Mouse (Mus musculus) midbrain, embryonic 10.5 days (tissue): Measurements from ENCODE around the gene Myh7. TPM values are rescaled to one million over a fixed set of nuclear protein-coding genes. Genes with fewer than 3 reads are reported as not detected.
"Not testable (repeated sequence)": the region's sequence is repeated elsewhere in the genome, so short reads cannot be mapped to it uniquely, and the experiment has no call there.

ENCODE experiments used
- DNase-seq: peaks from one replicate; pipeline ENCODE4 v3.0.0-alpha.2; 2017; ENCODE audit warnings: low spot score
- H3K27ac ChIP-seq: fragments of 300-500 bp; sonication (generic); replicated peaks from 2 replicates; pipeline ENCODE4 v1.5.1; 2016; ENCODE audit warnings: mild to moderate bottlenecking
- H3K27me3 ChIP-seq: fragments of 300-500 bp; sonication (generic); 2 replicates; pipeline ENCODE4 v1.6.1; 2016; ENCODE audit warnings: low read depth, mild to moderate bottlenecking; ENCODE audit not compliant: poor library complexity, severe bottlenecking
- H3K36me3 ChIP-seq: fragments of 300-500 bp; sonication (generic); 2 replicates; pipeline ENCODE4 v1.6.1; 2016; ENCODE audit warnings: mild to moderate bottlenecking, moderate library complexity
- H3K4me1 ChIP-seq: fragments of 300-500 bp; sonication (generic); 2 replicates; pipeline ENCODE4 v1.6.1; 2016
- H3K4me3 ChIP-seq: fragments of 300-500 bp; sonication (generic); 2 replicates; pipeline ENCODE4 v1.5.1; 2016; ENCODE audit warnings: mild to moderate bottlenecking, moderate library complexity
- H3K9me3 ChIP-seq: fragments of 300-500 bp; sonication (generic); replicated peaks from 2 replicates; pipeline ENCODE4 v1.6.1; 2016; ENCODE audit warnings: mild to moderate bottlenecking
- WGBS: fragments of 180-500 bp; shearing (Covaris S2); methylation state at CpG from one replicate; pipeline ENCODE4 v1.1.7; 2016; 5-methylcytosine and 5-hydroxymethylcytosine counted together
- polyA plus RNA-seq: library from polyadenylated mRNA; unstranded; fragments of >200 nt; fragmentation: Nextera tagmentation; extraction: Ambion mirVana; gene quantifications from 2 replicates; pipeline ENCODE4 v1.2.1, GENCODE M21; 2016

Gene Myh7
- polyA plus RNA-seq: 0.70 and 0.96 TPM in 2 replicates

DNA sequence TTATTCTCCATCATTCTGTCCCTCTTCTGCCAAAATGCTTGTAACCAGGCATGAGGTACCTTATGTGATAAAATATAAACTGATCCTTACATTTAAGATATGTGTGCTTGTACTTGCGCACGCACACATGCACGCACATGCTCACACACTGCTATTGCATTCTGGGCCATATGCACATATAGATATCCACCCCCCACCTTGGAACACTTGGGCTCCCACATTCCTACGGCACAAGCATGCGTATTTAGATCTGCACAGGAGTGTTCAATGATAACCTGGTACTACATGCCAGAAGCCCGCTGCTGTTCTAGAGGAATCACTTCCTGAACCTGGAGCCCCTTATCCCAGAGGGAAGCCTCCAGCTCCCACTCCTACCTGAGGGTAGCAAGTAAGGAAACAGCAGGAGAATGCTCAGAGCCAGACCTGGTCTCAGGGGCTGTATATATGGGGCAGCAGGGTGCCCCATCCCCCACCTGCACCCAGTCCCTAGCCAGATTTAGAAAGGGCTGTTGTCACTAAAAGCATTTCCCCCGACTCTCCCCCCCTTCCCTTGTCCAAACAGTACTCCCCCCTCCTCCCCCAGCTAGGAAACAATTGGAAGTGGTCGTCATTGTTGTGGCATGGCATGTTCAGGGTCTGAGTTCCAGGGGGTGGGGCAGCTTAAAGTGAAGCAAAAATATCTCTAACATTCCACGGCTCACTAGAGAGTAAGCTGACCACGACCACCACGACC, at the start of gene Myh7:
Gene Myh7 (minus strand): TSS at position 491 of the 733 bp plus-strand sequence.
- peaks cover 52% of the 10 kb centered on the region for H3K4me1 ChIP-seq
- peaks cover 21% of the 10 kb centered on the region for H3K27me3 ChIP-seq
- WGBS: 50% methylated on average over 11 of the region's 11 CpGs
- no peaks in the 10 kb centered on the region for H3K9me3 ChIP-seq
- no peaks in the 10 kb centered on the region for H3K36me3 ChIP-seq
- H3K4me3 ChIP-seq: peak within 1 kb of the TSS; percentile 33; the same call in 1 of the 2 replicates
- H3K27ac ChIP-seq: peak within 1 kb of the TSS; percentile 91
- DNase-seq: no peak

DNA sequence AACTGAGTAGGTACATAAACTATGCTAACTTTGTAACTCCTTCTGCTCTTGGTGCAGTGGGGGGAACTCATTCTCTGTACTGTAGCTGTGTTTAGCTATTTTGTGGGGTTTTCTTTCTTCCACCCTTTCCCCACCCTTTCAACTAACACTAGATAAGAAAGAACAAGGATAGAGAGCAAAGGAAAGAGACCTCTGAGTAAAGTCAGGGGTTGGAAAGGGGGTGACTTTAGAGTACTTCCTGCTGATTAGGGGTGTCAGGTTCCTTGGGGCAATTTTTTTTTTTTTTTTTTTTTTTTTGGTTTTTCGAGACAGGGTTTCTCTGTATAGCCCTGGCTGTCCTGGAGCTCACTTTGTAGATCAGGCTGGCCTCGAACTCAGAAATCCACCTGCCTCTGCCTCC, 49.3 kb upstream of the Myh7 start:
- H3K27me3 ChIP-seq, DNase-seq, H3K36me3 ChIP-seq, H3K9me3 ChIP-seq, H3K4me1 ChIP-seq, H3K4me3 ChIP-seq, H3K27ac ChIP-seq: not testable (repeated sequence)
- 67% methylated on average over 1 of the region's 2 CpGs for WGBS

GRCm38 (mm10) chr14:55032695-55033225, 38.3 kb upstream of the Myh7 start:
- no peak for DNase-seq
- H3K4me3 ChIP-seq: peak overlapping the region; percentile 33
- peaks cover 4% of the 10 kb centered on the region; the same call in 1 of the 2 replicates for H3K27me3 ChIP-seq
- peaks cover 27% of the 10 kb centered on the region for H3K4me1 ChIP-seq
- H3K27ac ChIP-seq: peak overlapping the region; percentile 73
- no peaks in the 10 kb centered on the region for H3K9me3 ChIP-seq
- H3K36me3 ChIP-seq: no peaks in the 10 kb centered on the region
- 32% methylated on average over 19 of the region's 19 CpGs for WGBS

DNA sequence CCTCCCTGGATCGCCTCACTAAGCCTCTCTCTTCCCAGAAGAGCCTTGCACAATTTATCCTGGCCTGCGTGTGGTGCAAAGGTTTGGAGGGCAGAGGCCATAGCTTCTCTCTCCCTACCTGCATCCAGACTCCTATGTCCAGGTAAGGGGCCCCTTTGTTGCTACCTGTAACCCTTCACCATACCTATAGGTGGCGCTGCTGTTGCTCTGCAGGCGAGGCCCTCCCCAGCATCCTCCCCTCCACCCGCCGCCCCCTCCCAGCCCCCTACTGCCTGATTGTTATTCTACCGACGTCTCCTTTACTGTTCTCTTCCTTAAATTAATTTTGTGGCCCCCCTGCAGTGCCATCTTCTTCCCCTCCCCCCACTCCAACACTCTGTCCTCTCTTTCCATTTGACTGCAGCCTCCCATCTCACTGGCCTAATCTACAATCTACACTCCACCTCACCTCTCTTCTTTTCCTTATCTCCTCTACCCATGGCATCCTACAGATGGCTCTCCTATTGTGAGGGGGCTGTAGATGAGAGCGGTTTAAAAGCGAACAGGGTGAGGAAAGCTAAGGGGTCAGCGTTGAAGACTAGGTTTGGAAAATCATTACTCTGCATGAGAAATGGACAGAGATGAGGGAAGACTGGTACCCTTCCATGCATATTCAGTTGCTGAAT, 34.7 kb upstream of the Myh7 start:
- Histone ChIP-seq H3K27ac (peak overlapping the region; percentile 81), H3K9me3 (no peaks in the 10 kb centered on the region), H3K4me3 (peak overlapping the region; percentile 18; the same call in 1 of the 2 replicates), H3K27me3 (peaks cover 15% of the 10 kb centered on the region), H3K4me1 (peaks cover 36% of the 10 kb centered on the region), H3K36me3 (peaks cover 18% of the 10 kb centered on the region)
- 5% methylated on average over 11 of the region's 11 CpGs for WGBS
- peak; percentile 24 for DNase-seq

DNA sequence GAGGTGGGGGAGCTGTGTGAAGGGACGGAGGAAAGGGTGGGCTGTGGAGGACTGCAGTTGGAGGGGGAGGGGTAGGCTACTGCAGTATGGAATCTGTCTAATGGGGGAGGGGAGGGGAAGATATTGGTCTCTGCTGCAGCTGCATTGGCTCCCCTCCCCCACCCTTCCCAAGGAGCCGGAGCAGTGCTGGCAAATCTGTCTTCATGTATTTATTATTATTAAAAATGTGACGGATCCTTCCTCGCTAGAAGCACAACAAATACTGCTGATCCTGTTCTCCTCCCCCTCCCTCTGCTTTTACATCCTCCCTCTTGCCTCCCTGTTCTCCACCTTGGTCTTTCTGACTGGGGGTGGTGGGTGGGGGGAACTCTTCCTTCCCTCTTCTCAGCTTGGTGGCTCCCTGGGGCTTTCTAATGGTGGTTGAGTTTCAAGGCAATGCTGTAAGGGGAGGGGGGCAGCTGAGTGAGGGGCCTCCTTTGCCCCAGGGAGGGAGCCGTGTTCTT, 34.0 kb upstream of the Myh7 start:
- H3K27me3 ChIP-seq: peaks cover 15% of the 10 kb centered on the region
- H3K27ac ChIP-seq: peak overlapping the region; percentile 81
- WGBS: 11% methylated on average over 5 of the region's 5 CpGs
- H3K4me3 ChIP-seq: peak overlapping the region; percentile 29; the same call in 1 of the 2 replicates
- peak; percentile 37 for DNase-seq
- peaks cover 36% of the 10 kb centered on the region for H3K4me1 ChIP-seq
- no peaks in the 10 kb centered on the region for H3K9me3 ChIP-seq
- peaks cover 25% of the 10 kb centered on the region for H3K36me3 ChIP-seq

GRCm38 (mm10) chr14:55027653-55028052, 33.2 kb upstream of the Myh7 start:
- H3K36me3 ChIP-seq: peaks cover 33% of the 10 kb centered on the region
- DNase-seq: peak; percentile 25
- H3K4me1 ChIP-seq: peaks cover 29% of the 10 kb centered on the region
- no peaks in the 10 kb centered on the region for H3K9me3 ChIP-seq
- WGBS: 12% methylated on average over 6 of the region's 6 CpGs
- H3K27me3 ChIP-seq: peaks cover 15% of the 10 kb centered on the region
- peak overlapping the region; percentile 81; the same call in 1 of the 2 replicates for H3K27ac ChIP-seq
- peak overlapping the region; percentile 29; the same call in 1 of the 2 replicates for H3K4me3 ChIP-seq

DNA sequence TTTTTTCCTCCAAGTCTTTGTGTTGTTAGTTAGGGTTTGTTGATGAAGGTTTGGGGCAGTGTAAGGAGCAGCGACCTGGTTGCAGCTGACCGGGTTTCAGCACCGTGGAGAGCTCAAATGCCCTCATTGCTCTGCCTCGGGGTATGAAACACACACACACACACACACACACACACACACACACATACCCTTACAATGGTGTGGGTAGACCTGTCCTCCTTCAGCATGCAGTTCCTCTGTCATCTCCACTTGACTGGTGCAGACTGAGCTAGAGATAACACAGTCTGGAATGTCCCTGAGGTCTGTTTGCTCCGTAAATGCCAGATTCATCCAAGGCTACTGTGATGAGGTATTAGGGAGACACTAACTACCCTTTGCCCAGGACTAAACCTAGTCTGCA, 32.8 kb upstream of the Myh7 start:
- Histone ChIP-seq H3K27ac (peak overlapping the region; percentile 81; the same call in 1 of the 2 replicates), H3K4me1 (peaks cover 27% of the 10 kb centered on the region), H3K36me3 (peaks cover 37% of the 10 kb centered on the region), H3K9me3 (no peaks in the 10 kb centered on the region), H3K27me3 (peaks cover 15% of the 10 kb centered on the region), H3K4me3 (no peak overlapping the region; the same call in 1 of the 2 replicates)
- peak; percentile 43 for DNase-seq
- 14% methylated on average over 5 of the region's 5 CpGs for WGBS

GRCm38 (mm10) chr14:55025527-55025926, 31.1 kb upstream of the Myh7 start:
- H3K4me3 ChIP-seq: no peak overlapping the region
- WGBS: 81% methylated on average over 5 of the region's 5 CpGs
- peaks cover 54% of the 10 kb centered on the region for H3K36me3 ChIP-seq

GRCm38 (mm10) chr14:55024236-55024635, 29.8 kb upstream of the Myh7 start:
- WGBS: 66% methylated on average over 7 of the region's 7 CpGs
- H3K4me3 ChIP-seq: no peak overlapping the region
- no peak overlapping the region for H3K27ac ChIP-seq
- peak; percentile 55 for DNase-seq
- H3K9me3 ChIP-seq: no peaks in the 10 kb centered on the region
- H3K36me3 ChIP-seq: peaks cover 63% of the 10 kb centered on the region
- H3K27me3 ChIP-seq: peaks cover 11% of the 10 kb centered on the region
- peaks cover 42% of the 10 kb centered on the region for H3K4me1 ChIP-seq

More at GRCm38 (mm10) chr14:55025527-55025926, 31.1 kb upstream of the Myh7 start:
- H3K27me3 ChIP-seq: peaks cover 15% of the 10 kb centered on the region
- peaks cover 33% of the 10 kb centered on the region for H3K4me1 ChIP-seq
- no peak overlapping the region for H3K27ac ChIP-seq
- no peak for DNase-seq
- H3K9me3 ChIP-seq: no peaks in the 10 kb centered on the region

DNA sequence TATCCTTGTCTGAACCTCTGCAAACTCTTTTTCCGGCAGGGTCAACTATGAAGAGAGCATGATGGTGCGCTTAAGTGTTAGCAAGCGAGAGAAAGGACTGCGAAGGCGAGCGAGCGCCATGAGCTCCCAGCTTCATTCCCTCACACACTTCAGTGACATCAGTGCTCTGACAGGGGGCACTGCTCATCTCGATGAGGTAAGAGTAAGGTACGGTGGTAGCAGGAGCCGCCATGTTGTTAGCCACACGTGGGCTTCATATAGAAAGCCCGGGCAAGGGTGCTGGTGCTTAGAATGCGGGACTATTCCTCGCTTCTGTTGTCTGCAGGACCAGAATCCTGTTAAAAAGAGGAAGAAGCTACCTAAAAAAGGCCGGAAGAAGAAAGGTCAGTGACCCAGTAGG, 28.6 kb upstream of the Myh7 start:
- DNase-seq: no peak
- H3K4me3 ChIP-seq: no peak overlapping the region
- peaks cover 70% of the 10 kb centered on the region for H3K36me3 ChIP-seq
- H3K9me3 ChIP-seq: no peaks in the 10 kb centered on the region
- H3K4me1 ChIP-seq: peaks cover 31% of the 10 kb centered on the region
- no peak overlapping the region for H3K27ac ChIP-seq
- H3K27me3 ChIP-seq: peaks cover 11% of the 10 kb centered on the region
- WGBS: 93% methylated on average over 15 of the region's 15 CpGs

- peak; percentile 41 for DNase-seq
- Histone ChIP-seq H3K4me3 (no peak overlapping the region), H3K9me3 (no peaks in the 10 kb centered on the region), H3K4me1 (peaks cover 29% of the 10 kb centered on the region), H3K27me3 (0 out of 2 replicates have a peak, but pooled peaks cover under 1% of the 10 kb centered on the region), H3K27ac (no peak overlapping the region), H3K36me3 (peaks cover 78% of the 10 kb centered on the region)
- WGBS: 37% methylated on average over 9 of the region's 9 CpGs
These were observed 26.0 kb upstream of the Myh7 start for GRCm38 (mm10) chr14:55020394-55020793.

DNA sequence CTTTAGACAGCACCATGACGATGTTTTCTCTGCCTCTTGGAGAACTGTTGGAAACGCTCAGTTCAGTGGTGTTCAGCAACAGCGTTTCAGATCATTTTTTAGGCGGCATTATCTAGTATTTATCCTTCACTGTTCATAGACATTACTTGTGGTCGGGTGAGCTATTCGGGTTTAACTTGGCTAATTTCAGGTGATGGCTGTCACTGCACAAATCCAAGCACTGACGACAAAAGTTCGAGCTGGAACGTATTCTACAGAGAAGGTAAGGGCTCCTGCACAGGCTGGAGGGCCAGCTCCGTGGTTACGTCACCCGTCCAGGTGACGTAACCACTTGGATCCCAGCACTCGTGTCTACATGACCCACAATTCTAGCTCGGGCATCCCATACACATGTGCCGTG, 22.4 kb upstream of the Myh7 start:
- 94% methylated on average over 16 of the region's 16 CpGs for WGBS
- DNase-seq: no peak
- Histone ChIP-seq H3K9me3 (no peaks in the 10 kb centered on the region), H3K4me3 (0 out of 2 replicates have a peak overlapping the region, but pooled peaks have one; percentile 1), H3K27me3 (no peaks in the 10 kb centered on the region), H3K27ac (no peak overlapping the region), H3K36me3 (peaks cover 44% of the 10 kb centered on the region), H3K4me1 (peaks cover 35% of the 10 kb centered on the region)
